Mouse (Mus musculus): ENCODE data around the gene Gm12394.

GRCm38 (mm10) chr4:42891176-42891575, 34.6 kb upstream of the Gm12394 start:
- TF ChIP-seq CTCF (IDR thresholded peaks at IDR 0.05; ENCODE audit: low read depth) (no peak), EP300 (IDR thresholded peaks at IDR 0.05; ENCODE audit: low read depth) (no peak)
